Mouse (Mus musculus): ENCODE data around the gene Thap11.
"Not testable (repeated sequence)": the region's sequence is repeated elsewhere in the genome, so short reads cannot be mapped to it uniquely, and the experiment has no call there.

Gene Thap11

GRCm38 (mm10) chr8:105854715-105855216 lies at the start of gene Thap11:
Gene Thap11 (plus strand): TSS chr8:105855132.
- peak; percentile 97 for DNase-seq (ENCODE audit: low spot score)

GRCm38 (mm10) chr8:105805346-105805745 lies 49.6 kb upstream of the Thap11 start:
- DNase-seq (ENCODE audit: low spot score), result no peak

- no peak for DNase-seq (ENCODE audit: low spot score)
Observed at GRCm38 (mm10) chr8:105805964-105806363, 49.0 kb upstream of the Thap11 start.

GRCm38 (mm10) chr8:105807766-105808165 lies 47.2 kb upstream of the Thap11 start:
- DNase-seq (ENCODE audit: low spot score), result no peak

- DNase-seq (ENCODE audit: low spot score), result no peak
Observed at GRCm38 (mm10) chr8:105808480-105808879, 46.5 kb upstream of the Thap11 start.

- no peak for DNase-seq (ENCODE audit: low spot score)
Observed at GRCm38 (mm10) chr8:105810245-105810786, 44.6 kb upstream of the Thap11 start.

GRCm38 (mm10) chr8:105811061-105811460 lies 43.9 kb upstream of the Thap11 start:
- DNase-seq (ENCODE audit: low spot score), result no peak

- DNase-seq (ENCODE audit: low spot score), result no peak
Observed at GRCm38 (mm10) chr8:105811543-105811942, 43.4 kb upstream of the Thap11 start.

GRCm38 (mm10) chr8:105812511-105812910 lies 42.4 kb upstream of the Thap11 start:
- DNase-seq (ENCODE audit: low spot score), result no peak

- no peak for DNase-seq (ENCODE audit: low spot score)
Observed at GRCm38 (mm10) chr8:105813241-105813640, 41.7 kb upstream of the Thap11 start.

GRCm38 (mm10) chr8:105819659-105820058 lies 35.3 kb upstream of the Thap11 start:
- no peak for DNase-seq (ENCODE audit: low spot score)

- no peak for DNase-seq (ENCODE audit: low spot score)
Observed at GRCm38 (mm10) chr8:105820925-105821324, 34.0 kb upstream of the Thap11 start.

- DNase-seq (ENCODE audit: low spot score), result no peak
Observed at GRCm38 (mm10) chr8:105825506-105825905, 29.4 kb upstream of the Thap11 start.

- no peak for DNase-seq (ENCODE audit: low spot score)
Observed at GRCm38 (mm10) chr8:105826379-105826778, 28.6 kb upstream of the Thap11 start.

- DNase-seq (ENCODE audit: low spot score), result peak; percentile 98
Observed at GRCm38 (mm10) chr8:105826861-105827848, 27.8 kb upstream of the Thap11 start, which contains the start of the genes Ranbp10 and Tsnaxip1. Gene Ranbp10 (minus strand): TSS chr8:105827350. Gene Tsnaxip1 (plus strand): TSS chr8:105827731.

GRCm38 (mm10) chr8:105833740-105834139 lies 21.2 kb upstream of the Thap11 start:
- DNase-seq (ENCODE audit: low spot score), result not testable (repeated sequence)

GRCm38 (mm10) chr8:105835318-105835717 lies 19.6 kb upstream of the Thap11 start:
- peak; percentile 26 for DNase-seq (ENCODE audit: low spot score)

- DNase-seq (ENCODE audit: low spot score), result no peak
Observed at GRCm38 (mm10) chr8:105836991-105837390, 17.9 kb upstream of the Thap11 start.

- no peak for DNase-seq (ENCODE audit: low spot score)
Observed at GRCm38 (mm10) chr8:105839209-105839608, 15.7 kb upstream of the Thap11 start.

GRCm38 (mm10) chr8:105846678-105847077 lies 8.3 kb upstream of the Thap11 start:
- DNase-seq (ENCODE audit: low spot score), result no peak

GRCm38 (mm10) chr8:105850014-105850413 lies 4.9 kb upstream of the Thap11 start:
- no peak for DNase-seq (ENCODE audit: low spot score)

- peak; percentile 67 for DNase-seq (ENCODE audit: low spot score)
Observed at GRCm38 (mm10) chr8:105850611-105851010, 4.3 kb upstream of the Thap11 start.

- DNase-seq (ENCODE audit: low spot score), result peak; percentile 92
Observed at GRCm38 (mm10) chr8:105851651-105852143, 3.2 kb upstream of the Thap11 start.

Measured in yolk sac, embryonic 10.5 days (tissue).